Mouse (Mus musculus) inflammation-experienced regulatory T-cells, adult 16 weeks (primary cell): Measurements from ENCODE around the gene Clec1a. TPM values are rescaled to one million over a fixed set of nuclear protein-coding genes. Genes with fewer than 3 reads are reported as not detected.

Source experiments
- polyA plus RNA-seq: library from polyadenylated mRNA; unstranded; fragments of 100-300 nt; shearing (Covaris generic); gene quantifications from one replicate; pipeline ENCODE4 v1.2.1, GENCODE M21; 2017

Gene Clec1a
- polyA plus RNA-seq = not detected

DNA sequence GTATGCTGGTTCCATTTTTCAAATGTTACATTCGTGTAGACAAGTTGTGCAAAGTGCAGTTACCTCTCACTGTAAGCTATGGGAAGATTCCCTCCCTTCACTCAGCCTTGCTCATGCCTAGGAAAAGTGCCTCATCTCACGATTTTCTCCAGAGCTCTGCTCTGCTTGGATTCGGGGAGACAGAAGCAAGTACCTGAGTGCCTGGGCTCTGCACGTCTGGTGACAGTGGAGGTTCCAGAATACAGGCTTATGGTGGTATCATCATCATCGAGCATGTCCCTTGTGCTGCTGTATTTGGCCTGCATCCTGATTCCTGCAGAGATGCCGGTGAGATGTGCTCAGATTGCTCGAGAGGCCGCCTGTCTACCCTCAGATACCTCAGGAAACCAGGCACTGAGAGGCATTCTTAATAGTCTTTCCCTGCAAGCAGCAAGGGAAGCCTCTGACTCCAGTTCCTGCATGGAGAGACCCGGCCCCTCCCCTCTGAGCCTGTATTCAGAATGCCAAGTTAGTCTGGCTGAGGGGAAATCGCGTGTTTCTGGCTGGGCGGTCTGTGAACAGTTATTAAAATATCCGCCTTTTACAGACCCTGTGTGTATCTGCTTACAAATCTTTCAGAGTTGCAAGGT, at the start of gene Clec1a:
TSS of gene Clec1a (minus strand) at position 590 of the 629 bp plus-strand sequence.

DNA sequence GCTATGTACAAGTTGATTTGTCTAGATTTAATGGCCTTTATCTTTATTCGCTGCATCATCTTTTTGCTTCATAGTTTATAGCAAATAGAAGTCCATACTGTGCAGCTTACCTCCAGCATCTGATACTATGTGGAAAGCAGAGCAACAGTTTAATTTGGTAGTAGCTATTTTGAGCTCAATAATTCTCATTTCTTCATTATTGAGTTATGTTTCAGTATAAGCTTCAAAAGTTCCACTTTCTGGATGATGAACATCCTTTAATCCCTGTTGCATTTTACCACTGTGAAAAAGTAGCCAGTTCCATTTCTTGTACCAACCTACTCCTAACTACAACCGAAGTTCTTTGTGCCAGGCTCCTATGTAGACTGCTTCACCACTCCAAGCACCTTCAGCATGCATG, 43.2 kb downstream of the Clec1a start, which contains the start of gene Clec9a:
TSS of gene Clec9a (plus strand) at position 301 of the 400 bp plus-strand sequence.

DNA sequence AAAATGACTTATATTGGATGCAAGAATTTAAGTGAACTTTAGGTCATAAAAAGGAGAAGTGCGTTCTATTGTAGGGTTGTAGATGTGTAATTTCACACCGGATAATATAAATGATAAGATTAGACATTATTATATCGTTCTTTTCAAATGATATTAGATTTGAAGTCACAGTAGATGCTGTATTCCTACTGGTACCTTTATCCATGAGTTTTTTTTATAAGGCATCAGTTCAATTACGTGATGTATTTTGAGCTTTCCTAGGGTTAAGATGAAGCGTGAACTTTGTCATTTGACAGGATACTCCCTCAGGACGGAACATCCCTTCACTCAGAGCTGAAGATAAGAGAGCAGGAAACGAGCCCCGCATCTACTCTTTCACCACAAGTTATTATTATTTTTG, 54.8 kb downstream of the Clec1a start, which contains the start of gene Clec1b:
TSS of gene Clec1b (plus strand) at position 301 of the 400 bp plus-strand sequence.

DNA sequence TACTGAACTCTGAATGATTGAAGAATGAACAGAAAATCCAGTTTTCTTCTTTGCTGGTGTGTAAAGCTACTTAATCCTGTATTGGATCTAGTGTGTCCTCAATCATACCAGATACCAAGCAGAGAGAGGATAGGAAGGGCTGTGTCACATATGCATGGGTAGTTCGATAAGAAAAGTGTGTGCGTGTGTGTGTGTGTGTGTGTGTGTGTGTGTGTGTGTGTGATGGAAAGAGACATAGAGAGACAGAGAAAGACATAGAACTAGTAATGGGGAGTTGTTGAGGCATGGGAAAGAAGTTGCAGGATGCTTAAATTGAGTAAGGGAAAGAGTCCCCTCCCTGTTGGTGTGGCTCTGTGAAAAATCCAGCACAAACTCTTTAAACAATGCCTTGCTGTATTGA, 66.0 kb downstream of the Clec1a start, which contains the start of gene Clec12b:
TSS of gene Clec12b (minus strand) at position 101 of the 400 bp plus-strand sequence.

Other genes with a start within 250 kb of the Clec1a start
- 146 TPM for gene Cd69, start 176.6 kb downstream of the Clec1a start, polyA plus RNA-seq
- gene 4922502D21Rik, start 120.2 kb downstream of the Clec1a start, polyA plus RNA-seq = not detected
- 1.5 TPM for gene Clec12a, start 109.3 kb downstream of the Clec1a start, polyA plus RNA-seq
- gene Clec12b, start 66.1 kb downstream of the Clec1a start, polyA plus RNA-seq = not detected
- 1.5 TPM for gene Clec1b, start 54.7 kb downstream of the Clec1a start, polyA plus RNA-seq
- not detected for gene Clec9a, start 43.1 kb downstream of the Clec1a start, polyA plus RNA-seq
- gene Olr1, start 55.2 kb upstream of the Clec1a start, polyA plus RNA-seq = 0.11 TPM
- gene Tmem52b, start 60.6 kb upstream of the Clec1a start, polyA plus RNA-seq = not detected
- gene Gabarapl1, start 81.2 kb upstream of the Clec1a start, polyA plus RNA-seq = 29.5 TPM
- gene Klre1, start 125.9 kb upstream of the Clec1a start, polyA plus RNA-seq = not detected
- gene Klrd1, start 139.8 kb upstream of the Clec1a start, polyA plus RNA-seq = 1.7 TPM
- gene Klrk1, start 171.9 kb upstream of the Clec1a start, polyA plus RNA-seq = 1.8 TPM
- gene Klrc3, start 191.3 kb upstream of the Clec1a start, polyA plus RNA-seq = not detected
- 0.21 TPM for gene Klrc2, start 208.7 kb upstream of the Clec1a start, polyA plus RNA-seq
- gene Klrc1, start 227.0 kb upstream of the Clec1a start, polyA plus RNA-seq = 0.71 TPM